Mouse (Mus musculus): ENCODE results near the gene Xrcc1. TPM values are rescaled to one million over a fixed set of nuclear protein-coding genes. Genes with fewer than 3 reads are reported as not detected.

Xrcc1 gene
- polyA plus RNA-seq, 1 experiment from 2014 or later: 40.8 TPM

- Histone ChIP-seq H3K4me3 (ENCODE audit: low read depth, low read length) (peak overlapping the region; percentile 90), H3K9ac (ENCODE audit: low read depth, low read length) (peak overlapping the region; percentile 90), H3K9me3 (replicated peaks; ENCODE audit: control insufficient read depth, low read length) (no peaks in the 10 kb centered on the region), H3K36me3 (ENCODE audit: control insufficient read depth, insufficient read depth) (no peaks in the 10 kb centered on the region), H3K4me1 (ENCODE audit: control insufficient read depth, low read depth, low read length) (peaks cover 17% of the 10 kb centered on the region), H3K27me3 (ENCODE audit: control insufficient read depth, insufficient read depth, low read depth, low read length) (no peaks in the 10 kb centered on the region), H3K27ac (ENCODE audit: low read length) (peak overlapping the region; percentile 55), H3K4me2 (ENCODE audit: low read depth, low read length) (peak overlapping the region; percentile 83)
- 27% methylated on average over 13 of the region's 13 CpGs for WGBS (ENCODE audit: insufficient replicate concordance)
- no peak for ATAC-seq (ENCODE audit: low read depth)
These were observed 1.5 kb downstream of the Xrcc1 start for GRCm38 (mm10) chr7:24547534-24548036.

GRCm38 (mm10) chr7:24551985-24552759 is 6.1 kb downstream of the Xrcc1 start:
- Histone ChIP-seq H3K27ac (ENCODE audit: low read length) (peak overlapping the region; percentile 73), H3K9ac (ENCODE audit: low read depth, low read length) (no peak overlapping the region), H3K4me2 (ENCODE audit: low read depth, low read length) (peak overlapping the region; percentile 20), H3K36me3 (ENCODE audit: control insufficient read depth, insufficient read depth) (peaks cover 8% of the 10 kb centered on the region), H3K9me3 (replicated peaks; ENCODE audit: control insufficient read depth, low read length) (no peaks in the 10 kb centered on the region), H3K27me3 (ENCODE audit: control insufficient read depth, insufficient read depth, low read depth, low read length) (no peaks in the 10 kb centered on the region), H3K4me3 (ENCODE audit: low read depth, low read length) (no peak overlapping the region), H3K4me1 (ENCODE audit: control insufficient read depth, low read depth, low read length) (peaks cover 10% of the 10 kb centered on the region)
- WGBS (ENCODE audit: insufficient replicate concordance): 64% methylated on average over 12 of the region's 12 CpGs
- ATAC-seq (ENCODE audit: low read depth): peak; percentile 94

- Histone ChIP-seq H3K27me3 (ENCODE audit: control insufficient read depth, insufficient read depth, low read depth, low read length) (no peaks in the 10 kb centered on the region), H3K27ac (ENCODE audit: low read length) (no peak overlapping the region), H3K9ac (ENCODE audit: low read depth, low read length) (no peak overlapping the region), H3K9me3 (replicated peaks; ENCODE audit: control insufficient read depth, low read length) (no peaks in the 10 kb centered on the region), H3K36me3 (ENCODE audit: control insufficient read depth, insufficient read depth) (peaks cover 8% of the 10 kb centered on the region), H3K4me2 (ENCODE audit: low read depth, low read length) (no peak overlapping the region), H3K4me3 (ENCODE audit: low read depth, low read length) (no peak overlapping the region), H3K4me1 (ENCODE audit: control insufficient read depth, low read depth, low read length) (peaks cover 2% of the 10 kb centered on the region)
- no peak for ATAC-seq (ENCODE audit: low read depth)
- WGBS (ENCODE audit: insufficient replicate concordance): 83% methylated on average over 10 of the region's 10 CpGs
These were observed 9.7 kb downstream of the Xrcc1 start for GRCm38 (mm10) chr7:24555786-24556185.

GRCm38 (mm10) chr7:24561450-24561849 is 15.4 kb downstream of the Xrcc1 start:
- WGBS (ENCODE audit: insufficient replicate concordance): 82% methylated on average over 4 of the region's 4 CpGs
- Histone ChIP-seq H3K4me2 (ENCODE audit: low read depth, low read length) (no peak overlapping the region), H3K27ac (ENCODE audit: low read length) (no peak overlapping the region), H3K27me3 (ENCODE audit: control insufficient read depth, insufficient read depth, low read depth, low read length) (no peaks in the 10 kb centered on the region), H3K4me3 (ENCODE audit: low read depth, low read length) (no peak overlapping the region), H3K9ac (ENCODE audit: low read depth, low read length) (no peak overlapping the region), H3K9me3 (replicated peaks; ENCODE audit: control insufficient read depth, low read length) (no peaks in the 10 kb centered on the region), H3K36me3 (ENCODE audit: control insufficient read depth, insufficient read depth) (peaks cover 12% of the 10 kb centered on the region), H3K4me1 (ENCODE audit: control insufficient read depth, low read depth, low read length) (no peaks in the 10 kb centered on the region)
- no peak for ATAC-seq (ENCODE audit: low read depth)

- Histone ChIP-seq H3K9me3 (replicated peaks; ENCODE audit: control insufficient read depth, low read length) (no peaks in the 10 kb centered on the region), H3K4me1 (ENCODE audit: control insufficient read depth, low read depth, low read length) (no peaks in the 10 kb centered on the region), H3K27me3 (ENCODE audit: control insufficient read depth, insufficient read depth, low read depth, low read length) (no peaks in the 10 kb centered on the region), H3K36me3 (ENCODE audit: control insufficient read depth, insufficient read depth) (peaks cover 25% of the 10 kb centered on the region), H3K4me2 (ENCODE audit: low read depth, low read length) (no peak overlapping the region), H3K27ac (ENCODE audit: low read length) (no peak overlapping the region), H3K9ac (ENCODE audit: low read depth, low read length) (no peak overlapping the region), H3K4me3 (ENCODE audit: low read depth, low read length) (no peak overlapping the region)
- ATAC-seq (ENCODE audit: low read depth): no peak
- WGBS (ENCODE audit: insufficient replicate concordance): 75% methylated on average over 8 of the region's 8 CpGs
These were observed 17.2 kb downstream of the Xrcc1 start for GRCm38 (mm10) chr7:24563191-24563836.

- H3K9ac ChIP-seq (ENCODE audit: low read depth, low read length): no peak overlapping the region
- peaks cover 25% of the 10 kb centered on the region for H3K36me3 ChIP-seq (ENCODE audit: control insufficient read depth, insufficient read depth)
- no peak for ATAC-seq (ENCODE audit: low read depth)
These were observed 17.7 kb downstream of the Xrcc1 start for GRCm38 (mm10) chr7:24563837-24564206.

DNA sequence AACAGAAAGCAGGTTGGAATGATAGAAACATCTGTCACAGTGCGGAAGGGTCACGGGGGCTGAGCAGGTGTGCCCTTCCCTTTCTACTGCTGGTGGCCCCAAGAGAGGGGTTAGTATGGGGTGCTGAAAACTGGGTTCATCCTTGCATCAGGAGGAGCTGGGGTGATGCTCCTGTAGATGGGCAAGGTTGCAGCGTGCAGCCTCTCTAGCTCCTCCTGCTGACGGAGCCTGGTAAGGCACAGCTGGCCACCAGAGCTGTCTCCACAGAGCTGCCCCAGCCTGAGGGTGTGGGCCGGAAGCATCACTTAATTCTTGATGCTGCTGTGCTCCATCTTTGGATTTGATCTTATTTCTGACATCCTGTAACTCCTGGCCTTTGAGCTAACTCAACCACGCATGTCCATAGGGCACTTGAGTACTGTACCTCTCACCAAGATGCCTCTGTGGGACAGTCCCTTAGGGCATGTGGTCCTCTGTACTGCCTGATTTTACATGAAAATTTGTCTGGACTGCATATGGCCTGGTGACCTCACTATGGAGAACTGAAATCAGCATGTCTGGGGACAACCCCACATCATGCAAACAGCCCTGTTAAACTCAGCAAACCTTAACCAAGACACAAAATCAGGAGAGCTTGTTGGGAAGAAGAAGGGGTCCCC is 18.6 kb downstream of the Xrcc1 start:
- H3K4me3 ChIP-seq (ENCODE audit: low read depth, low read length): no peak overlapping the region
- WGBS (ENCODE audit: insufficient replicate concordance): 58% methylated on average over 6 of the region's 6 CpGs
- no peaks in the 10 kb centered on the region for H3K4me1 ChIP-seq (ENCODE audit: control insufficient read depth, low read depth, low read length)
- H3K9ac ChIP-seq (ENCODE audit: low read depth, low read length): no peak overlapping the region
- ATAC-seq (ENCODE audit: low read depth): peak; percentile 49; the same call in 1 of the 2 replicates
- no peaks in the 10 kb centered on the region for H3K9me3 ChIP-seq (replicated peaks; ENCODE audit: control insufficient read depth, low read length)
- H3K27me3 ChIP-seq (ENCODE audit: control insufficient read depth, insufficient read depth, low read depth, low read length): no peaks in the 10 kb centered on the region
- peaks cover 25% of the 10 kb centered on the region for H3K36me3 ChIP-seq (ENCODE audit: control insufficient read depth, insufficient read depth)
- H3K4me2 ChIP-seq (ENCODE audit: low read depth, low read length): no peak overlapping the region
- no peak overlapping the region for H3K27ac ChIP-seq (ENCODE audit: low read length)

More at GRCm38 (mm10) chr7:24563837-24564206, 17.7 kb downstream of the Xrcc1 start:
- Histone ChIP-seq H3K27ac (ENCODE audit: low read length) (no peak overlapping the region), H3K9me3 (replicated peaks; ENCODE audit: control insufficient read depth, low read length) (no peaks in the 10 kb centered on the region), H3K4me2 (ENCODE audit: low read depth, low read length) (no peak overlapping the region), H3K4me3 (ENCODE audit: low read depth, low read length) (no peak overlapping the region), H3K27me3 (ENCODE audit: control insufficient read depth, insufficient read depth, low read depth, low read length) (no peaks in the 10 kb centered on the region), H3K4me1 (ENCODE audit: control insufficient read depth, low read depth, low read length) (no peaks in the 10 kb centered on the region)
- WGBS (ENCODE audit: insufficient replicate concordance): 67% methylated on average over 4 of the region's 4 CpGs

DNA sequence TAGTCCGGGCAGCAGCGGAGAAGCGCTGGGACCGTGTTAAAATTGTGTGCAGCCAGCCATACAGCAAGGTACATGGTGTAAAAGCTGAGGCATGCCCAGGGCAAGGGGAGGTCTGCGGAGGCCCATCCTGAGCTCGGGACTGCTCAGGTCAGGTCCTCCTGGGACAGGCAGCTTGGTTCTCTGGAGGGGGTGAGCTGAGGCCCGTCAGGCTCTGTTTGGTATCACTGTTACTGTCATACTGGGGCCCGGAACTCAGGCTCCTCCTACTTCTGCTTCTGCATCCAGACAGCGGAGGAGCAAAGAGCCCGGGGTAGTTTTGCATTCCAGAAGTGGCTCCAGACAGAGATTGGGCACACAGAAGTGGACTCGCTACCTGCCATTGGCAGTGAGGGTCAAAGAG is 19.5 kb downstream of the Xrcc1 start:
- no peak overlapping the region for H3K27ac ChIP-seq (ENCODE audit: low read length)

More for the DNA sequence above, 19.5 kb downstream of the Xrcc1 start:
- WGBS (ENCODE audit: insufficient replicate concordance): 86% methylated on average over 11 of the region's 11 CpGs
- peaks cover 25% of the 10 kb centered on the region for H3K36me3 ChIP-seq (ENCODE audit: control insufficient read depth, insufficient read depth)
- H3K4me2 ChIP-seq (ENCODE audit: low read depth, low read length): no peak overlapping the region
- H3K27me3 ChIP-seq (ENCODE audit: control insufficient read depth, insufficient read depth, low read depth, low read length): no peaks in the 10 kb centered on the region
- H3K4me3 ChIP-seq (ENCODE audit: low read depth, low read length): no peak overlapping the region
- no peak overlapping the region for H3K9ac ChIP-seq (ENCODE audit: low read depth, low read length)
- no peak for ATAC-seq (ENCODE audit: low read depth)
- H3K4me1 ChIP-seq (ENCODE audit: control insufficient read depth, low read depth, low read length): no peaks in the 10 kb centered on the region
- no peaks in the 10 kb centered on the region for H3K9me3 ChIP-seq (replicated peaks; ENCODE audit: control insufficient read depth, low read length)
